Mouse (Mus musculus) layer of hippocampus, postnatal 14 days (tissue): ENCODE data around the gene Dtd2. TPM values are rescaled to one million over a fixed set of nuclear protein-coding genes. Genes with fewer than 3 reads are reported as not detected.
A peak's percentile ranks its signal among the peaks of the same experiment; 100 is the strongest.

Experiments used
- DNase-seq, 2 experiments: peaks; one replicate each; pipeline ENCODE4 v3.0.0; 2021 to 2022; ENCODE audit warnings: low spot score in 2 of 2, mixed read lengths in 1 of 2
- long read RNA-seq, 2 experiments: library from polyadenylated mRNA; stranded (forward); transcript quantifications; one replicate each; pipeline ENCODE4 v2.0.0; 2021
- total RNA-seq, 2 experiments: library from RNA; stranded (reverse); gene quantifications; 2 replicates each; pipeline ENCODE4 v1.2.3; 2021

Dtd2 gene
- 10 to 100 TPM; 11.5 to 11.9 TPM for total RNA-seq
- long read RNA-seq, experiment 1, transcript Dtd2-201 (3 exons, 2,564 nt) = major isoform, 9 of 15 reads
- long read RNA-seq, experiment 1, partial matches to known transcripts = 1 of 15 reads
- long read RNA-seq, experiment 1, other reads (novel, unspliced or antisense) = 5 of 15 reads
- long read RNA-seq, experiment 2, transcript Dtd2-201 (3 exons, 2,564 nt) = major isoform, 17 of 25 reads
- long read RNA-seq, experiment 2, partial matches to known transcripts = 1 of 25 reads
- long read RNA-seq, experiment 2, other reads (novel, unspliced or antisense) = 7 of 25 reads

- peak; percentile 94 to 96 for DNase-seq
Observed at GRCm38 (mm10) chr12:52005877-52006632, at the start of gene Dtd2. Gene Dtd2, minus strand, starts transcription at chr12:52006501.

- DNase-seq = no peak
Observed at GRCm38 (mm10) chr12:52049324-52049723, 43.0 kb upstream of the Dtd2 start.

- DNase-seq = no peak
Observed at GRCm38 (mm10) chr12:52046371-52046770, 40.1 kb upstream of the Dtd2 start.

GRCm38 (mm10) chr12:52042818-52043336, 36.6 kb upstream of the Dtd2 start:
- DNase-seq = peak in 1 of 2 experiments; percentile 10

GRCm38 (mm10) chr12:52038352-52038751, 32.1 kb upstream of the Dtd2 start:
- DNase-seq = peak in 1 of 2 experiments; percentile 52

- no peak for DNase-seq
Observed at GRCm38 (mm10) chr12:52034956-52035355, 28.7 kb upstream of the Dtd2 start.

- no peak for DNase-seq
Observed at GRCm38 (mm10) chr12:52032276-52032675, 26.0 kb upstream of the Dtd2 start.

- no peak for DNase-seq
Observed at GRCm38 (mm10) chr12:52027963-52028362, 21.7 kb upstream of the Dtd2 start, which contains the start of gene Gpr33. Gene Gpr33, minus strand, starts transcription at chr12:52028063.

GRCm38 (mm10) chr12:52014494-52015029, 8.3 kb upstream of the Dtd2 start:
- no peak for DNase-seq

- no peak for DNase-seq
Observed at GRCm38 (mm10) chr12:52014044-52014443, 7.7 kb upstream of the Dtd2 start.

- no peak for DNase-seq
Observed at GRCm38 (mm10) chr12:52013274-52013673, 7.0 kb upstream of the Dtd2 start.

- DNase-seq = no peak
Observed at GRCm38 (mm10) chr12:52012159-52012558, 5.9 kb upstream of the Dtd2 start.

- DNase-seq = peak in 1 of 2 experiments; percentile 67
Observed at GRCm38 (mm10) chr12:52010630-52010961, 4.3 kb upstream of the Dtd2 start.

GRCm38 (mm10) chr12:52009928-52010629, 3.8 kb upstream of the Dtd2 start:
- peak in 1 of 2 experiments; percentile 13 for DNase-seq

GRCm38 (mm10) chr12:52006633-52006994, 313 bp upstream of the Dtd2 start:
- DNase-seq = no peak

- DNase-seq = no peak
Observed at GRCm38 (mm10) chr12:52002746-52003145, 3.6 kb downstream of the Dtd2 start.

- DNase-seq = peak; percentile 46 to 91
Observed at GRCm38 (mm10) chr12:52001544-52001943, 4.8 kb downstream of the Dtd2 start.

- no peak for DNase-seq
Observed at GRCm38 (mm10) chr12:51998366-51998932, 7.9 kb downstream of the Dtd2 start.

GRCm38 (mm10) chr12:51995738-51996536, 10.4 kb downstream of the Dtd2 start:
- DNase-seq = no peak

GRCm38 (mm10) chr12:51990629-51991028, 15.7 kb downstream of the Dtd2 start:
- no peak for DNase-seq
